Mouse (Mus musculus): ENCODE measurements around the gene Slc25a10.

- TF ChIP-seq CTCF (IDR thresholded peaks at IDR 0.05; ENCODE audit: borderline replicate concordance, extremely low read depth, insufficient read depth, insufficient read length) = no peak
- peak; percentile 36; the same call in 1 of the 2 replicates for TF ChIP-seq POLR2A (IDR thresholded peaks at IDR 0.05; ENCODE audit: borderline replicate concordance, extremely low read depth, insufficient read depth, insufficient read length, poor library complexity, severe bottlenecking)
These were observed at the start of gene Slc25a10 for GRCm38 (mm10) chr11:120491317-120492023.
